Mouse (Mus musculus) midbrain, postnatal 0 days (tissue): ENCODE results near the gene Osbpl10. TPM values are rescaled to one million over a fixed set of nuclear protein-coding genes. Genes with fewer than 3 reads are reported as not detected.

Source experiments
- ATAC-seq: fragments of 200-750 bp; cut with Nextera tagmentation; 2 replicates; pipeline ENCODE4 v1.8.0; 2017; ENCODE audit warnings: moderate number of reproducible peaks, mild to moderate bottlenecking, moderate TSS enrichment, moderate library complexity; ENCODE audit not compliant: low FRiP score
- DNase-seq: peaks from one replicate; pipeline ENCODE4 v3.0.0-alpha.2; 2015; ENCODE audit warnings: low spot score
- H3K27ac ChIP-seq: fragments of 300-500 bp; sonication (generic); 2 replicates; pipeline ENCODE4 v1.5.1; 2014; ENCODE audit warnings: low read depth, mild to moderate bottlenecking, low read length, mixed read lengths
- H3K27me3 ChIP-seq: fragments of 300-500 bp; sonication (generic); 2 replicates; pipeline ENCODE4 v1.6.1; 2014; ENCODE audit warnings: low read length, control low read depth, mixed read lengths; ENCODE audit not compliant: insufficient read depth
- H3K36me3 ChIP-seq: fragments of 300-500 bp; sonication (generic); 2 replicates; pipeline ENCODE4 v1.6.1; 2014; ENCODE audit warnings: low read length, control low read depth, mixed read lengths; ENCODE audit not compliant: insufficient read depth
- H3K4me1 ChIP-seq: fragments of 300-500 bp; sonication (generic); 2 replicates; pipeline ENCODE4 v1.6.1; 2014; ENCODE audit warnings: mild to moderate bottlenecking, control low read depth, antibody characterized with exemption, low read length, mixed read lengths; ENCODE audit not compliant: insufficient read depth
- H3K4me2 ChIP-seq: fragments of 300-500 bp; sonication (generic); 2 replicates; pipeline ENCODE4 v1.6.1; 2014; ENCODE audit warnings: low read depth, mild to moderate bottlenecking, low read length, mixed read lengths; ENCODE audit not compliant: poor library complexity, severe bottlenecking
- H3K4me3 ChIP-seq: fragments of 300-500 bp; sonication (generic); 2 replicates; pipeline ENCODE4 v1.5.1; 2014; ENCODE audit warnings: low read depth, mild to moderate bottlenecking, low read length, moderate library complexity
- H3K9ac ChIP-seq: fragments of 300-500 bp; sonication (generic); replicated peaks from 2 replicates; pipeline ENCODE4 v1.6.1; 2014; ENCODE audit warnings: mild to moderate bottlenecking, low read length, moderate library complexity, mixed read lengths; ENCODE audit not compliant: poor library complexity, severe bottlenecking
- H3K9me3 ChIP-seq: fragments of 300-500 bp; sonication (generic); 2 replicates; pipeline ENCODE4 v1.6.1; 2016; ENCODE audit warnings: low read length, control low read depth
- CTCF ChIP-seq: IDR thresholded peaks from 2 replicates; pipeline ENCODE4 v1.5.1; 2016; ENCODE audit warnings: antibody characterized with exemption, mild to moderate bottlenecking
- WGBS: fragments of 180-500 bp; shearing (Covaris S2); extraction: QIAGEN DNeasy Blood & Tissue Kit; methylation state at CpG from one replicate; pipeline ENCODE4 v1.1.7; 2014; 5-methylcytosine and 5-hydroxymethylcytosine counted together
- polyA plus RNA-seq: library from polyadenylated mRNA; unstranded; fragments of >200 nt; fragmentation: Nextera tagmentation; extraction: Ambion mirVana; gene quantifications from 2 replicates; pipeline ENCODE4 v1.2.1, GENCODE M21; 2015
- total RNA-seq: library from RNA; depleted of rRNA; stranded (reverse); fragments of >200 nt; gene quantifications from 2 replicates; pipeline ENCODE4 v1.2.3, GENCODE M21; 2014

Osbpl10 gene
- total and polyA plus RNA-seq, 2 experiments from 2014 or later: 3.2 to 23.5 TPM

DNA sequence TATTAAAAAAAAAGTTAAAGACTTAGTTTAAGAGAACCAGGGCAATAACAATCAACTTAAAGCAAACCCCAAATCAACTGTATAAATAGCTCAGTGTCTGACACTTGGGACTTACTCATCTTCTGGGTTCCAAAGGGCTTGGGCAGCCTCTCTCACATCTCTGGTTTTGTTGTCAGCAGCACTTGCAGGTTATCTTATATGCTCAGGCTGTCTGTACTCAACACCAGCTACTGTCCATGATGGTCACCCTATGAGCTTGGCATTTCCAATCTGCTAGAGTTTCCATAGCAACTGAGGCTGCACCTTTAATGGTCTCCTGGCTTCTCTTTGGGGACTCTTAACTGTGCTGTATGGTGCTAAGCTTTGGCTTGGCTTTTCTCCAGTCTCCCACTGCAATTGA is 259.6 kb downstream of the Osbpl10 start:
- H3K27me3 ChIP-seq: no peaks in the 10 kb centered on the region
- no peak overlapping the region for H3K9ac ChIP-seq
- no peak overlapping the region for H3K27ac ChIP-seq
- ATAC-seq (no peak), DNase-seq (no peak)
- H3K4me3 ChIP-seq: no peak overlapping the region
- no peaks in the 10 kb centered on the region for H3K9me3 ChIP-seq
- H3K4me1 ChIP-seq: no peaks in the 10 kb centered on the region
- H3K36me3 ChIP-seq: peaks cover 15% of the 10 kb centered on the region
- TF ChIP-seq CTCF: no peak
- no peak overlapping the region for H3K4me2 ChIP-seq

DNA sequence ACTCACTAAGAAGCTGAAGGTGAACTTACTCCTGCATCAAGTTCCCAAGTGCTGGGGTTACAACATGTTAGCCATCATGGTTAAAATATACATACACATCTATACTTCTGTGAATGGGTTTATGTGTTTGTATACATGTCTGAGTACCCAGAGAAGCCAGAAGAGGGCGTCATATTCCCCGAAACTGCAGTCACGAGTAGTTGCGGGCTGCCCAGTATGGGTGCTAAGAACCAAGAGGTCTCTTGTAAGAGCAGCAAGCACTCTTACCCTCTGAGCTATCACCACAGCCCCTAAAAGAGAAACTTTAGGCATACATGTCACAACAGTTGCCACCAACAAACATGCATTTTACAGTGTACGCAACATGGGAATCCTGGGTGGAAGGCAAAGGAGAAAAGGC is 261.5 kb downstream of the Osbpl10 start:
- no peak; the same call in 1 of the 2 replicates for TF ChIP-seq CTCF
- H3K4me1 ChIP-seq: no peaks in the 10 kb centered on the region
- 94% methylated on average over 5 of the region's 5 CpGs for WGBS
- H3K9me3 ChIP-seq: no peaks in the 10 kb centered on the region
- no peaks in the 10 kb centered on the region for H3K27me3 ChIP-seq
- H3K27ac ChIP-seq: no peak overlapping the region
- DNase-seq: no peak
- H3K4me3 ChIP-seq: no peak overlapping the region
- peaks cover 35% of the 10 kb centered on the region for H3K36me3 ChIP-seq
- no peak for ATAC-seq
- no peak overlapping the region for H3K9ac ChIP-seq
- H3K4me2 ChIP-seq: no peak overlapping the region

DNA sequence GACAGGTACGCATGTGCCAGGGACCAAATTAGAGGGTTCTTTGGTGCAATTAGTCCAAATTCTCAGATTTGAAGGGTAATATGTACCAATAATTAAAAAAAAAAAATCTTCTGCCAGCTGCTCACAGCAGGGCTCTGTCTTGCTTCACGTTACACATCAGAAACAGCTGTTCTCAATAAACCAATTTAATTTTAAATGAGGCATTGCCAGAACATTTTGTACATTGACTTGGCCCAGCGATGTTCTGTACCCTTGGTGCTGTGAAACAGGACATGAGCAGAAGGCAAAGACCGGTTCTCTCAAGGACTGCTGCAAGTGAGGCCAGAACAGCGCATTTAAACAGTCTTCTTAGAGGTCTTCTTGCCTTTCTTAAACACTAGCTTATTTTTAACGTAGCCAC is 265.3 kb downstream of the Osbpl10 start:
- 89% methylated on average over 6 of the region's 6 CpGs for WGBS
- H3K36me3 ChIP-seq: peaks cover 51% of the 10 kb centered on the region

DNA sequence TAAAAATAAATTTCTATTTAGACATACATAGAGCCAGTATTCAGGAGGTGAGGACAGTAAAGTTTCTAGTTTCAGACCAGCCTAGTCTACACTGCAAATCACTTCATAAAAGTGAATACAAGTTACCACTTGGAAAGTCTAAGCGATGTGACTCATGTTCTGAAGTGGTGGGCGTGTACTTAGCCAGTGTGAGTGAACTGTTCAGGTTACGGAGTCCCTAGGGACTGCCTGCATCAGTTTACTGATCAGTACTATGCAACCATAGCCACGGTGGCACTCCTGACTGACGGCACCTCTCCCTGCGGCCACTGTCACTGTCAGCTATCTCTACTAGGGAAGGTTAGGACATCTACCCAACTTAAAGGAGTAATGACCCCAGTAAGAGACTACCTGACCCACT is 266.7 kb downstream of the Osbpl10 start:
- Histone ChIP-seq H3K9ac (no peak overlapping the region), H3K4me3 (no peak overlapping the region), H3K27ac (no peak overlapping the region), H3K4me1 (no peaks in the 10 kb centered on the region), H3K4me2 (no peak overlapping the region), H3K27me3 (no peaks in the 10 kb centered on the region), H3K36me3 (peaks cover 62% of the 10 kb centered on the region), H3K9me3 (no peaks in the 10 kb centered on the region)
- no peak for TF ChIP-seq CTCF
- ATAC-seq (no peak), DNase-seq (no peak)
- WGBS: 90% methylated on average over 6 of the region's 6 CpGs

More for the DNA sequence above, 265.3 kb downstream of the Osbpl10 start:
- H3K27ac ChIP-seq: no peak overlapping the region
- H3K9me3 ChIP-seq: no peaks in the 10 kb centered on the region
- no peaks in the 10 kb centered on the region for H3K27me3 ChIP-seq
- ATAC-seq: no peak
- no peak overlapping the region for H3K4me2 ChIP-seq
- H3K4me1 ChIP-seq: no peaks in the 10 kb centered on the region
- no peak for DNase-seq
- H3K9ac ChIP-seq: no peak overlapping the region
- TF ChIP-seq CTCF: no peak
- no peak overlapping the region for H3K4me3 ChIP-seq

DNA sequence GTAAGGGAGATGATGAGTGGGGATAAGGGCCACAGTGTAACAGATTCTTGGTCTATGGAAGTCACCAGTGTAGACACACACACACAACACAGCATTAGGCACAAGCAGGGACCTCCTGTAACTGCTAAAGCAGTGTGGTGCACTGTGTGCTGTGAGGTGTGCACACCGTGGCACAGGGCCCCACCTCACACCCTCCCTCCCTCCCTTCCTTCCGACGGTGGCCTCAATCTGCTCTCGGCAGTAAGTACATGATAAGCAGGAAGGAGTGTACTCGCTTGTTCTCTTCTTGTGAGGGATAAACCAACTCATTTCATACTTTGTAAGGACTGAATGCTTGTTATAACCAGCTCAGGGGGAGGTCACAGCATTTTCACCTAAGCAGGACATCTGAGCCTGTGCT is 270.8 kb downstream of the Osbpl10 start:
- DNase-seq: no peak
- Histone ChIP-seq H3K27me3 (no peaks in the 10 kb centered on the region), H3K9me3 (no peaks in the 10 kb centered on the region), H3K4me3 (no peak overlapping the region), H3K4me2 (no peak overlapping the region), H3K9ac (no peak overlapping the region), H3K36me3 (peaks cover 55% of the 10 kb centered on the region), H3K4me1 (no peaks in the 10 kb centered on the region), H3K27ac (no peak overlapping the region)
- TF ChIP-seq CTCF: no peak
- 75% methylated on average over 5 of the region's 5 CpGs for WGBS
- no peak for ATAC-seq

DNA sequence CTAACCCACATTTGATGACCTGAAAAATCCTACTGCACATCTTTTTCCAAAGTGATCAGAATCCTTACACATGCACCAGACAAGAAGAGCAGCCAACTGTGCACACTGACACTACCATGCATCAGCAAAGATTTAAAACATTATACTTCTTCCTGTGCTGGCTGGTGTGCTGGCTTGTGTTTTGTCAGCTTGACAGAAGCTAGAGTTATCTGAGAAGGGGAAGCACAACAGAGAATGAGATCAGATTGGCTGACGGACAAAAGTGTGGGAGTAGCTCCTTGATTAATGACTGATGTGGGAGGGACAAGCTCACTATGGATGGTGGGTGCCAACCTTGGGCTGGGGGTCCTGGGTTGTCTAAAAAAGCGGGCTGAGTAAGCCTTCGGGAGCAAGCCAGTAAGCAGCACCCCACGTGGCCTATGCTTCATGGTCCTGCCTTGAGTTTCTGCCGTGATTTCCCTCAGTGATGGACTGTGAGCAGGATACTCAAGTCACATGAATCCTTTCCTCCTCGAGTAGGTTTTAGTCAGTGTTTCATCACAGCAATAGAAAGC is 279.4 kb downstream of the Osbpl10 start:
- no peak for TF ChIP-seq CTCF
- Histone ChIP-seq H3K9ac (no peak overlapping the region), H3K27me3 (no peaks in the 10 kb centered on the region), H3K9me3 (no peaks in the 10 kb centered on the region), H3K4me3 (no peak overlapping the region), H3K4me2 (no peak overlapping the region), H3K4me1 (no peaks in the 10 kb centered on the region), H3K36me3 (peaks cover 19% of the 10 kb centered on the region; the same call in 1 of the 2 replicates), H3K27ac (no peak overlapping the region)
- no peak for ATAC-seq
- WGBS: 92% methylated on average over 6 of the region's 6 CpGs
- no peak for DNase-seq
